Mouse (Mus musculus) heart, embryonic 16.5 days (tissue): Measurements from ENCODE around the gene Vipas39. TPM values are rescaled to one million over a fixed set of nuclear protein-coding genes. Genes with fewer than 3 reads are reported as not detected.
"Not testable (repeated sequence)": the region's sequence is repeated elsewhere in the genome, so short reads cannot be mapped to it uniquely, and the experiment has no call there.

ENCODE experiments used
- ATAC-seq: fragments of 200-750 bp; cut with Nextera tagmentation; replicated peaks from 2 replicates; pipeline ENCODE4 v1.8.0; 2017; ENCODE audit warnings: moderate number of reproducible peaks; ENCODE audit not compliant: insufficient read depth, low FRiP score; ENCODE audit errors: extremely low read depth
- H3K27ac ChIP-seq: fragments of 300-500 bp; sonication (generic); 2 replicates; pipeline ENCODE4 v1.5.1; 2014; ENCODE audit warnings: mild to moderate bottlenecking, low read length, control low read depth, moderate library complexity
- H3K27me3 ChIP-seq: fragments of 300-500 bp; sonication (generic); 2 replicates; pipeline ENCODE4 v1.6.1; 2014; ENCODE audit warnings: low read length, mixed read lengths; ENCODE audit not compliant: control insufficient read depth, insufficient read depth
- H3K36me3 ChIP-seq: fragments of 300-500 bp; sonication (generic); 2 replicates; pipeline ENCODE4 v1.6.1; 2014; ENCODE audit not compliant: control insufficient read depth, insufficient read depth
- H3K4me1 ChIP-seq: fragments of 300-500 bp; sonication (generic); 2 replicates; pipeline ENCODE4 v1.6.1; 2014; ENCODE audit warnings: low read length, mixed read lengths; ENCODE audit not compliant: control insufficient read depth, insufficient read depth
- H3K4me2 ChIP-seq: fragments of 300-500 bp; sonication (generic); 2 replicates; pipeline ENCODE4 v1.6.1; 2014; ENCODE audit warnings: low read depth, mild to moderate bottlenecking, control low read depth, low read length
- H3K4me3 ChIP-seq: fragments of 300-500 bp; sonication (generic); 2 replicates; pipeline ENCODE4 v1.5.1; 2014; ENCODE audit warnings: mild to moderate bottlenecking, control low read depth, low read length
- H3K9ac ChIP-seq: fragments of 300-500 bp; sonication (generic); 2 replicates; pipeline ENCODE4 v1.6.1; 2014; ENCODE audit warnings: low read length, control low read depth
- H3K9me3 ChIP-seq: fragments of 300-500 bp; sonication (generic); replicated peaks from 2 replicates; pipeline ENCODE4 v1.6.1; 2016; ENCODE audit warnings: low read length; ENCODE audit not compliant: control insufficient read depth
- WGBS: fragments of 180-500 bp; shearing (Covaris S2); extraction: QIAGEN DNeasy Blood & Tissue Kit; methylation state at CpG from one replicate; pipeline ENCODE4 v1.1.7; 2014; 5-methylcytosine and 5-hydroxymethylcytosine counted together
- polyA plus RNA-seq: library from polyadenylated mRNA; unstranded; fragments of >200 nt; fragmentation: Nextera tagmentation; extraction: Ambion mirVana; gene quantifications from 2 replicates; pipeline ENCODE4 v1.2.1, GENCODE M21; 2015

The Vipas39 gene
- 35.2 and 37.5 TPM in 2 replicates for polyA plus RNA-seq

DNA sequence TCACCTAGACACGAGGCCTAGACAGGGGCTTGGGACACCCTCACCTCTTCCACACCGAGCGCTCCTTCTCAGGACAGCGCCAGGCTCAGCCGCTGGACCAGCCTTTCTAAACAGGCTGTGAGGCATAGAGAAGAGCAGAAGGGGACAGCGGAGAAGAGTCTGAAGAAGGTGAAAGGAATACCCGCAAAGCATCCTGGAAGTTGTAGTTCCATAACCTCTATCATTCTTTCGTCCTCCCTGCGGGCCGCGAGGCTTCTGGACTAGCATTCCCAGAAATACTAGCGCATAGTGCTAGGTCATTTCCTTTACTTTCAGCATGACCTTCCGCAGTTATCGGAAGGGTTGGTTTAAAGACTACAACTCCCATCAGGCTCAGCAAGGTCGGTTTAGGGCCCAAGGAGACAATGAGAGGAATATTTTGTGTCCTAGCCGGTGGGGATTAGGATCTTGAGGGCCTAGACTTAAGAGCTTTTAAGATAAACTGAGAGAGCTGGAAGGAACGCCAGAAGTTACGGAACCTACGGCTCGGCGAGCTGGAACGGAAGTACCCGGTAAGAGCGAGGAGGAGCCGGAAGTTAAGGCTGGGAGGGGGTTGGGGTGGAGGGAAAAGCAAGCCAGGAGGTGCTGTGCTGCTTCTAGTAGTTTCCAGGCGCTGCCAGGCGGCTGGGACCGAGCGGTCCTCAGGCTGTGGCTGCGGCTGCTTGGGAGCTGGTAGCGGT is at the start of gene Vipas39, which contains the start of gene Ahsa1:
Gene Vipas39 (minus strand): TSS at position 149 of the 719 bp plus-strand sequence.
Gene Ahsa1 (plus strand): TSS at position 372 of the 719 bp plus-strand sequence.
- Histone ChIP-seq H3K27me3 (no peaks in the 10 kb centered on the region), H3K4me2 (peak within 1 kb of the TSS; percentile 83), H3K4me1 (peaks cover 11% of the 10 kb centered on the region), H3K4me3 (peak within 1 kb of the TSS; percentile 98), H3K9me3 (no peaks in the 10 kb centered on the region), H3K36me3 (peaks cover 42% of the 10 kb centered on the region), H3K9ac (peak within 1 kb of the TSS; percentile 98), H3K27ac (peak within 1 kb of the TSS; percentile 92)
- under 1% methylated on average over 31 of the region's 31 CpGs for WGBS
- peak; percentile 97 for ATAC-seq

DNA sequence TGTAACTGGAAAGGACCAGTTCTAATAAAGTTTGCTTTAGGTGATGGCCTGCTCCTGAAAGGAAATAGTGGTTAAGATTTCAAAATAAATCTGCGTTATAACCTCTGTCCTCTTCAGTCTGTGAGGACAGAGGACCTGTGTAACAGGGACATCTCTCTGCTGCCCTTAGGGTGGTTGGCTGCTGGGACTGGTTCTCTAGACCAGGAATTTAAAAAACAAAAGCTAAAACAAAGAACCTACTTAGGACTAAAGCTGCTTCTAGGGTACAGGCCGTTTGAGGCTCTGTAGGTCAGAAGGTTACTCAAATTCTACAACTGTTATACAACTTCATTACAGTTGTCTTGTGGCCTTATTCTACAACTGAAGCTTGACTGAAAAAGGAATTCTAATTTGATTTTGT is 47.0 kb upstream of the Vipas39 start:
- H3K27ac ChIP-seq, result no peak overlapping the region
- WGBS, result 77% methylated on average over 2 of the region's 2 CpGs
- H3K36me3 ChIP-seq, result peaks cover 28% of the 10 kb centered on the region
- H3K9me3 ChIP-seq, result no peaks in the 10 kb centered on the region
- no peak overlapping the region for H3K9ac ChIP-seq
- ATAC-seq, result no peak
- no peaks in the 10 kb centered on the region for H3K27me3 ChIP-seq
- H3K4me3 ChIP-seq, result no peak overlapping the region
- H3K4me2 ChIP-seq, result no peak overlapping the region
- no peaks in the 10 kb centered on the region for H3K4me1 ChIP-seq

DNA sequence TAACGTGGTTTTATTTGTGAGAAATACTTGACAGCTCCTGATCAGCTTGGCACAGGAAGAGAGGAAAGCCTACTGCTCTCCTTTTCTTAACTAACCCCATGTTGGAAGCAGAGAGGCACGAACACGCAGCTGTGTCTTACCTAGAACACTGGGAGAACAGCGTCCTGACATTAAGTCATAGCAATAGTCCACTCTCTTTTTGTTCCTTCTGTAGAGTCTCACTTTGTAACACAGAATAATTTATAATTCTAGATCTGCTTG is 40.5 kb upstream of the Vipas39 start:
- not testable (repeated sequence) for ATAC-seq, H3K27ac ChIP-seq

DNA sequence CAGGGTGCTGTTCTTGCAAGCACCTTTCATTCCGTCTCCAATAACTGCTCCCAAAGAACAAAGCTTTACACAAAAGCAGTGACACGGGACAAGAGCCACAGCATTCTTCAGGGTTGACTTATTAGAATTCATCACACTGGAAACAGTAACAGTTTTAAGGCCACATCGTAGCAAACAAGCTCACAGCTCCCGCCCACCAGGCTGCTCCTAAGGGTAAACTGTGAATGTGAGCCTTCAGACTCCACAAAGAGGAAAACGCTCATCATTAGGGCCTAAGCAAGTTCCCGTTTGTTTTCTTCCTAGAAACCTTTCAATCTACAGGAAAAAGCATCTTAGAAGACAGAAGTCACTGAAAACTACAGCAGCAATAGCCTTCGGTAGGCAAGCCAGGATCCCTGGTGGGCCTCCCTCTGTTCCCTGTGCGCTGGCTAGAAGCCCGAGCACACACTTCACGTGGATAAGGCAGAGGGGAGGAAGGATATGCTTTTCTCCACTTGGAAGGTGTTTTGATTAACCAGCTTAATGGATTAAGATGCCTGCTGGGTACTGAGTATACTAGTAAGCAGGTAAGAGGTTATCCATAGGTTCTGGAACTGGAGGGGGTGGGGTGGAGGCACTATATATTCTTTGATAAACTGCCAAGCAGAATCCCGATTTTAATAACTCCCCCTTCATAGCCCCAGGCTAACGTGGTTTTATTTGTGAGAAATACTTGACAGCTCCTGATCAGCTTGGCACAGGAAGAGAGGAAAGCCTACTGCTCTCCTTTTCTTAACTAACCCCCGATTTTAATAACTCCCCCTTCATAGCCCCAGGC is 39.9 kb upstream of the Vipas39 start:
- Histone ChIP-seq H3K4me2 (0 out of 2 replicates have a peak overlapping the region, but pooled peaks have one; percentile 11), H3K4me3 (no peak overlapping the region), H3K36me3 (peaks cover 21% of the 10 kb centered on the region), H3K27ac (no peak overlapping the region), H3K9me3 (no peaks in the 10 kb centered on the region), H3K27me3 (no peaks in the 10 kb centered on the region), H3K9ac (no peak overlapping the region), H3K4me1 (peaks cover 12% of the 10 kb centered on the region)
- WGBS, result 32% methylated on average over 13 of the region's 13 CpGs
- peak; percentile 60 for ATAC-seq

More for the DNA sequence above, 40.5 kb upstream of the Vipas39 start:
- Histone ChIP-seq H3K4me1 (peaks cover 12% of the 10 kb centered on the region), H3K36me3 (peaks cover 21% of the 10 kb centered on the region)
- not testable (repeated sequence) for H3K9ac ChIP-seq, H3K27me3 ChIP-seq, H3K4me3 ChIP-seq, H3K9me3 ChIP-seq, H3K4me2 ChIP-seq
- 64% methylated on average over 4 of the region's 4 CpGs for WGBS

DNA sequence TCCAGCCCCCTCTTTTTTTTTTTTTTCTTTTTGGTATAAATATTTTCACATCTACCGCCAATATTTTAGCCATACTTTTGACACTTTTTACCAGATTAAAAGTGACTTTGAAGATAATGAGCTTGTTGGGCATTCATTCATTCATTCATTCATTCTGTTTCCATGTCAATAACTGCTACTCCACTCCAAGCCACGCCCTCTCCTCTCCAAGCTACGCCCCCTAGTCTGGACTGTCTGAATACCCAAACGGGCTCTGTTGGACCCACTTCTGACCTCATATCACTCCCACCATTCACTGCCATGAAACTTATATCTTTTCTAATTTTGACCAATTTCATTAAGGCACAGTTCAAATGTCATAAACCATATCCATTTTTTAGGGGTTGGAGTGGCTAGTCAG is 35.1 kb upstream of the Vipas39 start:
- H3K4me1 ChIP-seq, result peaks cover 13% of the 10 kb centered on the region

DNA sequence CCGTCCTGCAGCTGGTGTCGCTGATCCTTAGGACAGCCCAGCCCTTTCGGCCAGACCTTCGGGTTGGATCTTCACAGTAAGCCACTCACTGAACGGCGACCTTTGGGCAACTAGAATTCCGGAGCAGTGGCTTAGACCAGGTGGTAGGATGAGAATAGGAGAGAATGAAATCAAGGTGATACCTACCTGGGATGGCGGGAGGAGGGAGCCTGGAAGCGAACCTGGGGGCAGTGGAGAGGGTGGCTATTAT is 34.3 kb upstream of the Vipas39 start:
- H3K4me3 ChIP-seq, result peak overlapping the region; percentile 77
- H3K9ac ChIP-seq, result peak overlapping the region; percentile 76
- peaks cover 6% of the 10 kb centered on the region; the same call in 1 of the 2 replicates for H3K27me3 ChIP-seq
- no peaks in the 10 kb centered on the region for H3K36me3 ChIP-seq
- ATAC-seq, result no peak
- H3K9me3 ChIP-seq, result no peaks in the 10 kb centered on the region
- under 1% methylated on average over 9 of the region's 9 CpGs for WGBS
- peaks cover 5% of the 10 kb centered on the region for H3K4me1 ChIP-seq
- H3K27ac ChIP-seq, result no peak overlapping the region
- peak overlapping the region; percentile 99 for H3K4me2 ChIP-seq

More for the DNA sequence above, 35.1 kb upstream of the Vipas39 start:
- no peak overlapping the region for H3K4me3 ChIP-seq
- H3K4me2 ChIP-seq, result no peak overlapping the region
- H3K36me3 ChIP-seq, result no peaks in the 10 kb centered on the region
- WGBS, result 51% methylated on average over 4 of the region's 4 CpGs
- no peak for ATAC-seq
- no peaks in the 10 kb centered on the region for H3K9me3 ChIP-seq
- peaks cover 6% of the 10 kb centered on the region; the same call in 1 of the 2 replicates for H3K27me3 ChIP-seq
- H3K27ac ChIP-seq, result no peak overlapping the region
- no peak overlapping the region for H3K9ac ChIP-seq

DNA sequence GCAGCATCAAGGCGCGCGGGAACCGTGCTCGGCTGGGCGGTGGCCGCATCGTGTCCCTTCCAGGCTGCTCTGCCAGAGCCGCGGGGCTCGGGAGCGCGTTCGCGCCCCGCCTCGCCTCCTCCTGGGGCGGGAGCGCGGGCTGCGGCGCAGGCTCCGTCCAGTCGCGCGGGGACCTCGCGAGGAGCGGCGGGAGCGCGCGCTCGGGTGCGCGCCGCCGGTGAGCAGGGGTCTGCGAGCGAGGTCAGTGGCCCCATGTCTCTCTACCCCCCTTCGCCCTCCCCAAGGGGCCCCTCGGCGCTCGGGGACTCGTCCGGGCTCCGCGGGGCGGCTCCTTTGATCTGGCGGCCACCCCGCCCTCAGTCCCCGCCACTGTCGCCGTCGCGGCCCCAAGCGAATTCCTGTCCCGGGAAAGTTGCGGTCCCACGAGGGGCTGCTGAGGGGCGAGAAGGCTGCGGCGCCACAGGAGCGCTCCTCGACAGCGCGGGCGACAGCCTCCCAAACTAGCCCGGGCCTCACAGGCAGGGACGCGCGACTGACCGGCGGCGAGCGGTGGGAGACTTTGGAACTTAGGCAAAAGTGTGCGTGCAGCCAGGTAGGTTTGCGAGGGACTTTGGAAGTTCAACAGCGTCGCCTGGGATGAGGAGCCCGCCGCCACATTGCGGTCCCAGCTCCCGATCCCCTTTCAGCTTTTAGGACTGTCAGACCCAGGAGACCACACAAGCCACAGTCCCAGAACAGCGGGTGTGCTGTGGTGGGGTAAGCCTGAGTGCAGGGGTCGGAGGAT is 33.8 kb upstream of the Vipas39 start, which contains the start of gene Ism2:
Gene Ism2 (minus strand): TSS at position 49 of the 784 bp plus-strand sequence.
- peak; percentile 76 for ATAC-seq
- H3K27ac ChIP-seq, result no peak within 1 kb of the TSS
- peak within 1 kb of the TSS; percentile 76 for H3K9ac ChIP-seq
- peak within 1 kb of the TSS; percentile 77 for H3K4me3 ChIP-seq
- H3K36me3 ChIP-seq, result no peaks in the 10 kb centered on the region
- under 1% methylated on average over 62 of the region's 86 CpGs for WGBS
- H3K4me1 ChIP-seq, result peaks cover 4% of the 10 kb centered on the region
- H3K4me2 ChIP-seq, result peak within 1 kb of the TSS; percentile 99
- H3K9me3 ChIP-seq, result no peaks in the 10 kb centered on the region
- H3K27me3 ChIP-seq, result peaks cover 6% of the 10 kb centered on the region; the same call in 1 of the 2 replicates

DNA sequence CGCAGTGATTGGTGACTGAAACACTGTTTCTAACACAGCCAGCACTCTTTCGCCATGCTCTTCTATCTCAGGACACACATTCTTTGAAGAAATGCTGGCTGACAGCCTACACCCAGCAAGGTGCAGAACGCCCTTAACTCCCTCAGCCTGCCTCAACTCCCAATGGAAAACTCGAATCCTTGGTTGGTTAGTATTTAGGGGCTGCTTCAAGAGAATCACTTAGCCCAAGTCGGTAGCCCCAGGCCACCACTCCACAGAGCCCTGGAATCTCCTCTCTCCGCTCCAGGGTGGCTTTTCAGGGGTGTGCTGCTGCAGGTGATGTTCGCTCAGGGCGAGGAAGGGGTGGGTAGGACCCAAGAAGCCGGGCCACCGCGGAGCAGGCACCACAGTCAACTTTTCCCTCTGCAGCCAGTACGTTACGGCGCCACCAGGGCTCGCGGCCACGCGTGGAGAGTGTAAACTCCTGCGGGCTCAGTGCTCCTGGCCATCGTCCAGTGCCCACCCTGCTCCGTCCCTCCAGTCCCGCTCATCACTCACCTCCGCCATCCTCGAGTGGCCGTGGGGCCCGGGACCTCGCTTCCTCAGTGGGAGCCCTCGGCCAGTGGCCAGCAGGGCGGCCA is 33.1 kb upstream of the Vipas39 start:
- Histone ChIP-seq H3K9me3 (no peaks in the 10 kb centered on the region), H3K4me3 (peak overlapping the region; percentile 77), H3K27me3 (peaks cover 6% of the 10 kb centered on the region; the same call in 1 of the 2 replicates), H3K4me1 (peaks cover 4% of the 10 kb centered on the region), H3K4me2 (peak overlapping the region; percentile 99), H3K27ac (no peak overlapping the region), H3K9ac (peak overlapping the region; percentile 76), H3K36me3 (no peaks in the 10 kb centered on the region)
- 8% methylated on average over 29 of the region's 29 CpGs for WGBS
- ATAC-seq, result peak; percentile 16; the same call in 1 of the 2 replicates
